Mouse (Mus musculus): Measurements from ENCODE around the gene Ifnl3. TPM values are rescaled to one million over a fixed set of nuclear protein-coding genes. Genes with fewer than 3 reads are reported as not detected.
"Not testable (repeated sequence)": the region's sequence is repeated elsewhere in the genome, so short reads cannot be mapped to it uniquely, and the experiment has no call there.

Gene Ifnl3
- polyA plus RNA-seq (2015; fragmentation: Nextera tagmentation; extraction: Ambion mirVana) = not detected in 2 replicates

- 67% methylated on average over 5 of the region's 6 CpGs for WGBS (ENCODE audit: insufficient replicate concordance)
- not testable (repeated sequence) for H3K4me2 ChIP-seq (ENCODE audit: low read depth, low read length); H3K9me3 ChIP-seq (ENCODE audit: low read length); ATAC-seq; H3K4me1 ChIP-seq (ENCODE audit: insufficient read depth); H3K9ac ChIP-seq (replicated peaks); H3K36me3 ChIP-seq (replicated peaks; ENCODE audit: insufficient read depth, low read length); H3K27me3 ChIP-seq (ENCODE audit: insufficient read depth, low read length); H3K27ac ChIP-seq (ENCODE audit: low read depth); DNase-seq; H3K4me3 ChIP-seq (ENCODE audit: low read depth, low read length)
Measured at GRCm38 (mm10) chr7:28522536-28522935, at the start of gene Ifnl3. Gene Ifnl3, plus strand, starts transcription at chr7:28522836.

GRCm38 (mm10) chr7:28476191-28476590 is 46.4 kb upstream of the Ifnl3 start:
- Histone ChIP-seq H3K4me2 (ENCODE audit: low read depth, low read length) (no peak overlapping the region), H3K4me3 (ENCODE audit: low read depth, low read length) (no peak overlapping the region), H3K9ac (replicated peaks) (no peak overlapping the region), H3K36me3 (replicated peaks; ENCODE audit: insufficient read depth, low read length) (no peaks in the 10 kb centered on the region), H3K27ac (ENCODE audit: low read depth) (no peak overlapping the region), H3K9me3 (ENCODE audit: low read length) (no peaks in the 10 kb centered on the region), H3K27me3 (ENCODE audit: insufficient read depth, low read length) (no peaks in the 10 kb centered on the region), H3K4me1 (ENCODE audit: insufficient read depth) (no peaks in the 10 kb centered on the region)
- DNase-seq (no peak), ATAC-seq (no peak)
- 82% methylated on average over 6 of the region's 6 CpGs for WGBS (ENCODE audit: insufficient replicate concordance)
- no peak for TF ChIP-seq EP300 (IDR thresholded peaks at IDR 0.05; ENCODE audit: low read depth)
- TF ChIP-seq CTCF (IDR thresholded peaks at IDR 0.05; ENCODE audit: low read depth) = 0 out of 2 replicates have a peak, but pooled peaks have one; percentile 18

GRCm38 (mm10) chr7:28477363-28477762 is 45.3 kb upstream of the Ifnl3 start:
- Histone ChIP-seq H3K9me3 (ENCODE audit: low read length) (no peaks in the 10 kb centered on the region), H3K4me2 (ENCODE audit: low read depth, low read length) (no peak overlapping the region), H3K4me1 (ENCODE audit: insufficient read depth) (no peaks in the 10 kb centered on the region), H3K27me3 (ENCODE audit: insufficient read depth, low read length) (no peaks in the 10 kb centered on the region), H3K4me3 (ENCODE audit: low read depth, low read length) (no peak overlapping the region), H3K36me3 (replicated peaks; ENCODE audit: insufficient read depth, low read length) (no peaks in the 10 kb centered on the region), H3K27ac (ENCODE audit: low read depth) (no peak overlapping the region), H3K9ac (replicated peaks) (no peak overlapping the region)
- 76% methylated on average over 5 of the region's 5 CpGs for WGBS (ENCODE audit: insufficient replicate concordance)
- ATAC-seq = no peak
- TF ChIP-seq CTCF (IDR thresholded peaks at IDR 0.05; ENCODE audit: low read depth) (no peak), EP300 (IDR thresholded peaks at IDR 0.05; ENCODE audit: low read depth) (no peak)
- DNase-seq = no peak

- TF ChIP-seq EP300 (IDR thresholded peaks at IDR 0.05; ENCODE audit: low read depth) (no peak), CTCF (IDR thresholded peaks at IDR 0.05; ENCODE audit: low read depth) (no peak)
- H3K27ac ChIP-seq (ENCODE audit: low read depth) = no peak overlapping the region
- H3K27me3 ChIP-seq (ENCODE audit: insufficient read depth, low read length) = no peaks in the 10 kb centered on the region
- DNase-seq = peak; percentile 34
- WGBS (ENCODE audit: insufficient replicate concordance) = 8% methylated on average over 8 of the region's 8 CpGs
- no peaks in the 10 kb centered on the region for H3K36me3 ChIP-seq (replicated peaks; ENCODE audit: insufficient read depth, low read length)
- H3K4me2 ChIP-seq (ENCODE audit: low read depth, low read length) = no peak overlapping the region
- no peak for ATAC-seq
- H3K9me3 ChIP-seq (ENCODE audit: low read length) = no peaks in the 10 kb centered on the region
- no peak overlapping the region for H3K9ac ChIP-seq (replicated peaks)
- H3K4me3 ChIP-seq (ENCODE audit: low read depth, low read length) = no peak overlapping the region
- no peaks in the 10 kb centered on the region for H3K4me1 ChIP-seq (ENCODE audit: insufficient read depth)
Measured at GRCm38 (mm10) chr7:28478854-28479253, 43.8 kb upstream of the Ifnl3 start.

- DNase-seq = no peak
- Histone ChIP-seq H3K36me3 (replicated peaks; ENCODE audit: insufficient read depth, low read length) (no peaks in the 10 kb centered on the region), H3K9ac (replicated peaks) (no peak overlapping the region), H3K27me3 (ENCODE audit: insufficient read depth, low read length) (0 out of 2 replicates have a peak, but pooled peaks cover under 1% of the 10 kb centered on the region), H3K4me1 (ENCODE audit: insufficient read depth) (peaks cover under 1% of the 10 kb centered on the region; the same call in 1 of the 2 replicates), H3K9me3 (ENCODE audit: low read length) (no peaks in the 10 kb centered on the region), H3K27ac (ENCODE audit: low read depth) (no peak overlapping the region), H3K4me2 (ENCODE audit: low read depth, low read length) (no peak overlapping the region), H3K4me3 (ENCODE audit: low read depth, low read length) (no peak overlapping the region)
- 76% methylated on average over 11 of the region's 11 CpGs for WGBS (ENCODE audit: insufficient replicate concordance)
- ATAC-seq = no peak
- TF ChIP-seq CTCF (IDR thresholded peaks at IDR 0.05; ENCODE audit: low read depth) = no peak
- TF ChIP-seq EP300 (IDR thresholded peaks at IDR 0.05; ENCODE audit: low read depth) = no peak
Measured at GRCm38 (mm10) chr7:28482854-28483253, 39.8 kb upstream of the Ifnl3 start.

GRCm38 (mm10) chr7:28484192-28484591 is 38.4 kb upstream of the Ifnl3 start:
- Histone ChIP-seq H3K36me3 (replicated peaks; ENCODE audit: insufficient read depth, low read length) (no peaks in the 10 kb centered on the region), H3K9ac (replicated peaks) (no peak overlapping the region), H3K27me3 (ENCODE audit: insufficient read depth, low read length) (peaks cover 6% of the 10 kb centered on the region; the same call in 1 of the 2 replicates), H3K4me3 (ENCODE audit: low read depth, low read length) (no peak overlapping the region), H3K4me2 (ENCODE audit: low read depth, low read length) (no peak overlapping the region), H3K4me1 (ENCODE audit: insufficient read depth) (peaks cover 5% of the 10 kb centered on the region; the same call in 1 of the 2 replicates), H3K27ac (ENCODE audit: low read depth) (no peak overlapping the region), H3K9me3 (ENCODE audit: low read length) (no peaks in the 10 kb centered on the region)
- DNase-seq (no peak), ATAC-seq (no peak)
- WGBS (ENCODE audit: insufficient replicate concordance) = 37% methylated on average over 4 of the region's 4 CpGs
- TF ChIP-seq EP300 (IDR thresholded peaks at IDR 0.05; ENCODE audit: low read depth) (no peak), CTCF (IDR thresholded peaks at IDR 0.05; ENCODE audit: low read depth) (no peak)

Measured in liver, postnatal 0 days (tissue).